Mouse (Mus musculus) heart, embryonic 12.5 days (tissue): Measurements from ENCODE around the gene Lcor. TPM values are rescaled to one million over a fixed set of nuclear protein-coding genes. Genes with fewer than 3 reads are reported as not detected.

Experiments used
- ATAC-seq: fragments of 200-750 bp; cut with Nextera tagmentation; 2 replicates; pipeline ENCODE4 v1.8.0; 2017; ENCODE audit warnings: moderate TSS enrichment, moderate library complexity; ENCODE audit not compliant: insufficient number of reproducible peaks, low FRiP score
- H3K27ac ChIP-seq: fragments of 300-500 bp; sonication (generic); 2 replicates; pipeline ENCODE4 v1.5.1; 2016; ENCODE audit warnings: mild to moderate bottlenecking, moderate library complexity; ENCODE audit not compliant: poor library complexity, severe bottlenecking
- H3K27me3 ChIP-seq: fragments of 300-500 bp; sonication (generic); replicated peaks from 2 replicates; pipeline ENCODE4 v1.6.1; 2016; ENCODE audit warnings: mild to moderate bottlenecking, moderate library complexity
- H3K36me3 ChIP-seq: fragments of 300-500 bp; sonication (generic); 2 replicates; pipeline ENCODE4 v1.6.1; 2016; ENCODE audit warnings: mild to moderate bottlenecking, moderate library complexity
- H3K4me1 ChIP-seq: fragments of 300-500 bp; sonication (generic); replicated peaks from 2 replicates; pipeline ENCODE4 v1.6.1; 2016; ENCODE audit warnings: mild to moderate bottlenecking
- H3K4me2 ChIP-seq: fragments of 300-500 bp; sonication (generic); 2 replicates; pipeline ENCODE4 v1.6.1; 2016; ENCODE audit warnings: mild to moderate bottlenecking, moderate library complexity
- H3K4me3 ChIP-seq: fragments of 300-500 bp; sonication (generic); 2 replicates; pipeline ENCODE4 v1.5.1; 2016; ENCODE audit warnings: mild to moderate bottlenecking
- H3K9ac ChIP-seq: fragments of 300-500 bp; sonication (generic); 2 replicates; pipeline ENCODE4 v1.6.1; 2016; ENCODE audit warnings: mild to moderate bottlenecking, moderate library complexity
- H3K9me3 ChIP-seq: fragments of 300-500 bp; sonication (generic); replicated peaks from 2 replicates; pipeline ENCODE4 v1.6.1; 2016; ENCODE audit warnings: mild to moderate bottlenecking, moderate library complexity
- WGBS: fragments of 180-500 bp; shearing (Covaris S2); methylation state at CpG from one replicate; pipeline ENCODE4 v1.1.7; 2016; 5-methylcytosine and 5-hydroxymethylcytosine counted together
- polyA plus RNA-seq: library from polyadenylated mRNA; unstranded; fragments of >200 nt; fragmentation: Nextera tagmentation; extraction: Ambion mirVana; gene quantifications from 2 replicates; pipeline ENCODE4 v1.2.1, GENCODE M21; 2016

The Lcor gene
- polyA plus RNA-seq, 1 experiment from 2014 or later, result 14.0 TPM

DNA sequence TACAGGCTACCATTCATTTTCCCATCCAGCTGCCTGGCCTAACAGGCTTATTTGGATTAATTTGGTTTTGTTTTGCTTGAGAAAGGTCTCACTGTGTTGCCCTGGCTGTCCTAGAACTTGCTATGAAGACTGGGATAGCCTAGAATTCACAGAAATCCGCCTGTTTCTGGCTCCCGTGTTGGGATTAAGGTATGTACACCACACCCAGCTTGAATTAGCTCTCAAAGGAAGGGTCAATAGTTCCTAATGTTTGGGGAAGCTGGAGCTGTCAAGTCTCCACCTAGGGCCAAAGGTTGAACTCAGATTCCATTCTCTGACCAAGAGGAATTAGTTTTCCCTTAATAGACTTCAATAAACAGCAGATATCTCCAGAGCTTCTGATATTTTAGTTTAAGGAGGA, 34.7 kb upstream of the Lcor start:
- no peak for ATAC-seq
- Histone ChIP-seq H3K27ac (no peak overlapping the region), H3K9me3 (no peaks in the 10 kb centered on the region), H3K4me2 (no peak overlapping the region), H3K9ac (no peak overlapping the region), H3K27me3 (peaks cover 5% of the 10 kb centered on the region; the same call in 1 of the 2 replicates), H3K4me3 (no peak overlapping the region), H3K4me1 (peaks cover 7% of the 10 kb centered on the region), H3K36me3 (no peaks in the 10 kb centered on the region)
- 79% methylated on average over 2 of the region's 2 CpGs for WGBS

DNA sequence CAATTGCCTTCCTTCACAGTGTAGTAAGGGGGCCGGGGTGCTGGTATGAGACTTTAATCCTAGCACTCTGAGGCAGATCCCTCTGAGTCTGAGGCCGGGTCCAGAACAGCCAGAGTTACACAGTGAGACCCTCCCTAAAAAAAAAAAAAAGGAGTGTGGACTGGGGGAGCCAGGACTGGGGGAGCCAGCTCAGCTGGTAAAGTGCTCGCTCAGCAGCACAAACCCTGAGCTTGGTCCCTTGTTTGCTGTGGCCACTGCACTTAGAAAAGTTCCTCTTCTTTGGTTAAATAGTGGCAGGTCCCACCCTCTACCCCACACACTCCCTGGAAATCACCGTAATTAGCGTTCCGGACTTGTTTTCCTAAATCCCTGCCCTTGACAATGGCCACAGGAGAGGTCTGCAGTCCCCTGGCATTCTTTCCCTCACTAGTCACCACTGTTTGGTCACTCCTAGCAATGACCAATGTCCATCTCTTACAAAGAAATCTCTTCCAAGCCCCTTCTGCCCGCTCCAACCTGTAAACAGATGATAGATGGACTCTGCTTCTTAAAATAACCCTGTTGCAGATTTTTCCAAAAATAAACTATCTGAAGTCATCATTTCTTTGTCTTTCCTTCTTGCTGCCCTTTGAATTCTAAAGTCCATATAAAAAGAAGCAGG, 32.9 kb upstream of the Lcor start:
- H3K36me3 ChIP-seq, result no peaks in the 10 kb centered on the region
- H3K4me1 ChIP-seq, result peaks cover 7% of the 10 kb centered on the region
- WGBS, result 61% methylated on average over 7 of the region's 7 CpGs
- H3K4me3 ChIP-seq, result no peak overlapping the region
- no peaks in the 10 kb centered on the region for H3K9me3 ChIP-seq
- no peak for ATAC-seq
- no peak overlapping the region for H3K4me2 ChIP-seq
- H3K27me3 ChIP-seq, result no peaks in the 10 kb centered on the region
- no peak overlapping the region for H3K9ac ChIP-seq
- H3K27ac ChIP-seq, result no peak overlapping the region

DNA sequence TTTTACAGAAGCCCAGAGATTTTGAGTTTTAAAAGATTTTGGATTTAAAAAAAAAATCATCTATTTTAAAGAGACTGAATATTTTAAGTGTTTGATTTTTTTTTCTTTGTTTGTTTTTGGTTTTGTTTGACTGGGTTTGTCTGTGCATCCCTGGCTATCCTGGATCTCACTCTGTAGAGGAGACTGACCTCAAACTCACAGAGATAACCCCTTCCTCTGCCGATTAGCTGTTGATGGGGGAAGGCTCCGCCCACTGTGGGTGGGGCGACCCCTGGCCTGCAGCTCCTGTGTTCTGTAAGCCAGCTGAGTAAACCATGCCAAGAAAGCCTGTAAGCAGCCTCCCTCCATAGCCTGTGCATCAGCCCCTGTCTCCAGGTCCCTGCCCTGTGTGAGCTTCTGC, 30.3 kb upstream of the Lcor start:
- 9% methylated on average over 3 of the region's 3 CpGs for WGBS
- no peak for ATAC-seq
- no peaks in the 10 kb centered on the region for H3K27me3 ChIP-seq
- no peak overlapping the region for H3K9ac ChIP-seq
- no peaks in the 10 kb centered on the region for H3K36me3 ChIP-seq
- peaks cover 7% of the 10 kb centered on the region for H3K4me1 ChIP-seq
- no peaks in the 10 kb centered on the region for H3K9me3 ChIP-seq
- no peak overlapping the region for H3K4me3 ChIP-seq
- no peak overlapping the region for H3K27ac ChIP-seq
- no peak overlapping the region for H3K4me2 ChIP-seq

DNA sequence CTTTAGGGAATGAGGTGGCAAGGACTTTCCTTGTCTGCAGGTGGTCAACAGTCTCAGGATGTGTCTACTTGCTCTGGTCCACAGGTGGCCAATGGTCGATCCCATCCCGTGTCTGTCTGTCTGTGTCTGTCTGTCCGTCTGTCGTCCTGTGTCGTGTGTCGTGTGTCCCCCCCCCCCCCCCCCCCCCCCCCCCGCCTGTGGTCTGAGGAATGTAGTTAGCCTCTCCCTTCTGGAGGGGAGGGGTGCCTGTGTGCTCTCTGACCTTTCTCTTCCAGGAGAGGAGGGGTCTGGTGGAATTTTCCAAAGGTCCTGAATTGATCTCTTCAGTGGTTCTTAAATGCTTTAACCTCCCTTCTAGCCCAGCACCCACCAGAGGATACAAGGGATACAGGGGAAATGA, 27.8 kb upstream of the Lcor start:
- Histone ChIP-seq H3K4me3 (no peak overlapping the region), H3K4me2 (no peak overlapping the region), H3K9ac (no peak overlapping the region), H3K27ac (no peak overlapping the region), H3K36me3 (no peaks in the 10 kb centered on the region), H3K9me3 (no peaks in the 10 kb centered on the region), H3K4me1 (peaks cover 4% of the 10 kb centered on the region), H3K27me3 (no peaks in the 10 kb centered on the region)
- no peak for ATAC-seq
- 82% methylated on average over 5 of the region's 7 CpGs for WGBS

DNA sequence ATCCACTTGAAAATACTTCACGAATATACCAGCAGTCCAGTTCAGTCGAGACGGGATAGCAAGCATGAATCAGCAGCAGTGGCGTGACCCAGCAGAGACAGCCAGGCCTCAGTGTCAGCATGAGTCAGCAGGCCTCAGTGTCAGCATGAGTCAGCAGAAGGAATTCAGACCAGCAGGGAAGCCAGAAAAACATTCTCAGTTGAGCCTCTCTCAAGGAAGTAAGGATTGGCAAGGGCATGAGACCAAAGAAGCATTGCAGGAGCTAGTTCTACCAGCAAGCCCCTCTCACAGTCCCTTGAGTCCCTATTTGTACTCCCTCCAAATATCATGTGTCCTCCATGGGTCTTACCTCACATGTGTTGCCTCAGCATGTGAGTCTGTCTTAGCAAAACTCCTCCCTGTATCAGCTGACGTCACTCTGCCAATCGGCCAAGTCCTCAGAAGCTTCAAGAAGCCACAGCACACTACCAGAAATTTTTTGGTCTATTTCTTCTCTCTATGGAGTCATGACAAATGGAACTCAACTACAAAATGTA, 27.3 kb upstream of the Lcor start:
- Histone ChIP-seq H3K4me3 (no peak overlapping the region), H3K36me3 (no peaks in the 10 kb centered on the region), H3K9ac (no peak overlapping the region), H3K27ac (no peak overlapping the region), H3K4me1 (no peaks in the 10 kb centered on the region; the same call in 1 of the 2 replicates), H3K4me2 (no peak overlapping the region), H3K27me3 (no peaks in the 10 kb centered on the region), H3K9me3 (no peaks in the 10 kb centered on the region)
- ATAC-seq, result peak; percentile 53; the same call in 1 of the 2 replicates
- WGBS, result 50% methylated on average over 6 of the region's 6 CpGs

DNA sequence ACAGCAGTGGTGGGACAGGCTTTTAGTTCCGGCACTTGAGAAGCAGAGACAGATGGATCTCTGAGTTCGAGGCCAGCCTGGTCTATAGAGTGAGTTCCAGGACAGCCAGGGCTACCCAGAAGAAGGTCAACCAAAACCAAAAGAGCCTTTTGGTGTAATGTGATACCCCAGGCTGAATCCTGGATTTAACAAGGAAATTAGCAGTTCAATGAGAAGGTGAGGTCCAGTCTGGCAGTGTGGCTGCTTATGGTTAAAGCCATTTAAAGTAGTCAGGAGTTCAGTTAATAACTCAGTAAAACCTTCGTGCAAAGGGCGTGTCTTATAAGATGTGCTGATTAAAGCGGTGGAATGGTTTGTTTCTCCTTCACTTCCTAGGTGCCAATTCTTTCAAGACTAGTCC, 25.3 kb upstream of the Lcor start:
- H3K27ac ChIP-seq, result no peak overlapping the region
- H3K4me2 ChIP-seq, result no peak overlapping the region
- H3K27me3 ChIP-seq, result no peaks in the 10 kb centered on the region
- no peak overlapping the region for H3K4me3 ChIP-seq
- no peaks in the 10 kb centered on the region for H3K9me3 ChIP-seq
- H3K9ac ChIP-seq, result no peak overlapping the region
- WGBS, result 71% methylated on average over 5 of the region's 5 CpGs
- no peak for ATAC-seq
- H3K4me1 ChIP-seq, result no peaks in the 10 kb centered on the region; the same call in 1 of the 2 replicates
- H3K36me3 ChIP-seq, result no peaks in the 10 kb centered on the region

DNA sequence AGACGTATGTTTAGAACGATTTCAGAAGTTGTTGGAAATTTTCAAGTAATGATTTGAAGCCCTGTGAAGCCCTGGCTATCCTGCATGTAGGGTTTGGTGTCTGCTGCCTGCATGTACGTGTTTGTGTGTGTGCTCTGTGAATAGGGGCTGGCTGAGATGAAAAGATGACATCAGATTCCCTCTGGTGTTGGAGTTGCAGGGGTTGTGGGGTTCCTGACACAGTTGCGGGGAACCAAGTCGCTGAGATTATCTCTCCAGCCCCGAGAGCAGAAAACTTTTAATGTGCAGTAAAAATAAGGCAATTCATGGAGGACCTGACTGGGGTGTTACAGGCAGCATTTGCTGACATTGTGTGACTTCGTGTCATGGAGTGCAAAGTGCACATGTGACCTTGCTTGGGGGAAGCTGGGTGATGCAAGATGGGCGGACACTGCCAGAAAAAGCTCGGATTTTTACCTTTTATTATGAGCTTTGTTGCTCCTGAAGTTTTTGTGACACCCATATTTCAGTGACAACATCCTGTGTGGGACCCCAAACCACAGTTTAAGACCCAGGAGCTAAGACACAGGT, 20.2 kb upstream of the Lcor start:
- Histone ChIP-seq H3K9me3 (no peaks in the 10 kb centered on the region), H3K27me3 (no peaks in the 10 kb centered on the region), H3K4me2 (no peak overlapping the region), H3K4me3 (no peak overlapping the region), H3K27ac (no peak overlapping the region), H3K9ac (no peak overlapping the region), H3K36me3 (no peaks in the 10 kb centered on the region), H3K4me1 (no peaks in the 10 kb centered on the region)
- 77% methylated on average over 9 of the region's 9 CpGs for WGBS
- no peak for ATAC-seq

DNA sequence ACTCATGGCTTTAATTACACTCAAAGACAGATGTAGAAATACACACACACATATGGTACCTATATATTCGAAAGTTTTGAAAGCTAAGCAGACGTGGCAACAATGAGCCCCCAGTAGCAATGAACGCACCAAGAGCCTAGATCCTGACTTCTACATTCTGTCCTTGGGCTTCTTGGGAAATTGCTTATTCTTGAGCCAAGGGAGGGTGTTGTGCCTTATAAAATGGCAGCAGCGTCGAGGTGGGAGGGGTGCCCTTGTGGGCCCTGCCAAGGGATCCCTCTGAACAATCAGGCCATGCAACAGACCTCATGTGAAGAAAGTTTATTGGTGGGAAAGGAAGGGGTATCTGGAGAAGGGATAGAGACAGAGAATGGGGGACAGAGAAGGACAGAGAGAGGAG, 18.6 kb upstream of the Lcor start:
- H3K4me3 ChIP-seq, result no peak overlapping the region
- no peak overlapping the region for H3K27ac ChIP-seq
- no peak overlapping the region for H3K9ac ChIP-seq
- no peaks in the 10 kb centered on the region for H3K36me3 ChIP-seq
- H3K27me3 ChIP-seq, result no peaks in the 10 kb centered on the region
- H3K9me3 ChIP-seq, result no peaks in the 10 kb centered on the region
- no peaks in the 10 kb centered on the region for H3K4me1 ChIP-seq
- no peak for ATAC-seq
- WGBS, result 83% methylated on average over 5 of the region's 5 CpGs
- no peak overlapping the region for H3K4me2 ChIP-seq

DNA sequence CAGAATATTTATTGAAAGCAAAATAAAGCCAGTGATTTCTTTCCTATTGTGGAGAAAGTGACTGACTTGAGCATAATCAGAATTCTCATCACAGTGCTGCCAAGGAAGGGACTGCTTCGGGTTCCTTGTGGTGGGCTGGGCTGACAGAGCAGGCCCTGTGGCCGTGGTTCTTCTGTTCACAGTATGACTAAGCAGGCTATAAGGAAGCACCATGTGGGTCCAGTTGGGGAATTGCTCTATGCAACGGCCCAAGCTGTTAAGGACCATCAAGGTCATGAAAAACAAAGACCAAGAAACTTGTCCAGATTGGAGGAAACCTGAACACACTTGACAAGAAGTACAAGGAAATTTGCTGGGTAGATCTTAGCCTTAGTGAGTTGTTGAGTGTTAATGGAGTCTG, 16.0 kb upstream of the Lcor start:
- no peak overlapping the region for H3K4me3 ChIP-seq
- ATAC-seq, result no peak
- H3K27me3 ChIP-seq, result no peaks in the 10 kb centered on the region
- 79% methylated on average over 3 of the region's 3 CpGs for WGBS
- H3K9ac ChIP-seq, result no peak overlapping the region
- no peak overlapping the region for H3K4me2 ChIP-seq
- H3K4me1 ChIP-seq, result no peaks in the 10 kb centered on the region
- no peak overlapping the region for H3K27ac ChIP-seq
- H3K9me3 ChIP-seq, result no peaks in the 10 kb centered on the region
- H3K36me3 ChIP-seq, result no peaks in the 10 kb centered on the region

DNA sequence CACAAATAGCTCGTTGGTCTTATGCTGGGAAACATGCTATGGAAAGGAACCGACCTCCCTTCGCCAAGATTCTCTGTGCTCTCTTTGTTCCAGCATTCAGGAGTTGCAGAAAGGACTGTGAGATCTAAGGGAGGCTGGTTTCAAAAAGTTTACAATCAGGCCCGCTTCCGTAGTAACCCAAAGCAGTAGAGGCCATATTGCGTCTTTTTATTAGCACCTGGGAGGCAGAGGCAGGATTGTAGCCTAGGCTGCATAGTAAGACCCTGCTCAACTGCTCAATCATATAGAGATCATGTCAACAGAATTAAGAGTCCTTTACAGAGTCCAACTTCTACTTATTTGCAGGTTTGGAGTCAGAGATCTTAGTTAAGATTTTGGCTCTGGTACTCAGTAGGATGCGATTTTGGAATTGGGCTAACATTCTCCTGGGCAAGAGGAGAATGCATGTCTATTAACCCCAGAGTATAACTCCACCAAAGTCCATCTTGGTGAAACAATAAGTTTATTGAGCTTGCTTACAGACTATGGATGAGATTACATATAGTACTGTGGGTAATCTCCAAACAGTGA, 8.8 kb upstream of the Lcor start:
- Histone ChIP-seq H3K9ac (no peak overlapping the region), H3K27ac (no peak overlapping the region), H3K36me3 (no peaks in the 10 kb centered on the region), H3K4me3 (no peak overlapping the region), H3K27me3 (0 out of 2 replicates have a peak, but pooled peaks cover 9% of the 10 kb centered on the region), H3K9me3 (no peaks in the 10 kb centered on the region), H3K4me2 (no peak overlapping the region), H3K4me1 (0 out of 2 replicates have a peak, but pooled peaks cover 4% of the 10 kb centered on the region)
- no peak for ATAC-seq
- WGBS, result 83% methylated on average over 7 of the region's 7 CpGs

DNA sequence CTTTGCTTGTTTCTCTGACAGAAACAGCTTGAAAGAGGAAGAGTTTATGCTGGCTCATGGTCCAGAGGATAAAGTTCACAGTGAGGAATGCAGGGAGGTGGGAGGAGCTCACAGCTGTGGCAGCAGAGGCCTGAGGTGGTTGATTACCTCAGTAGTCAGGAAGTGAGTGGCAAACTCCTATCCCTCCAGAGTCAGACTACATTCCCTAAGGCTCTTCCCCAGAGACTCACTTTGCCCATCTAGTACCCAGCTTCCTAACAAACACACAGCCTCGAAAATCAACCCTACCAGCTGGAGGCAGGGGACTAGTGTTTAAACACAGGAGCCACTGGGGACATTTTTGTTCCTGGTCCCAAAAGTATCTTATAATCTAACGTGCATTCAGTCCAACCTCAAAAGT, 7.5 kb upstream of the Lcor start:
- no peaks in the 10 kb centered on the region for H3K36me3 ChIP-seq
- 0 out of 2 replicates have a peak, but pooled peaks cover 9% of the 10 kb centered on the region for H3K27me3 ChIP-seq
- no peak for ATAC-seq
- H3K4me2 ChIP-seq, result no peak overlapping the region
- H3K9me3 ChIP-seq, result no peaks in the 10 kb centered on the region
- H3K9ac ChIP-seq, result no peak overlapping the region
- 0 out of 2 replicates have a peak, but pooled peaks cover 4% of the 10 kb centered on the region for H3K4me1 ChIP-seq
- no peak overlapping the region for H3K27ac ChIP-seq
- 64% methylated on average over 2 of the region's 2 CpGs for WGBS
- H3K4me3 ChIP-seq, result no peak overlapping the region
